Mouse (Mus musculus) heart, embryonic 12.5 days (tissue): ENCODE results near the gene Zc3h12a. TPM values are rescaled to one million over a fixed set of nuclear protein-coding genes. Genes with fewer than 3 reads are reported as not detected.

Experiments used
- ATAC-seq: fragments of 200-750 bp; cut with Nextera tagmentation; 2 replicates; pipeline ENCODE4 v1.8.0; 2017; ENCODE audit warnings: moderate TSS enrichment, moderate library complexity; ENCODE audit not compliant: insufficient number of reproducible peaks, low FRiP score
- H3K27ac ChIP-seq: fragments of 300-500 bp; sonication (generic); 2 replicates; pipeline ENCODE4 v1.5.1; 2016; ENCODE audit warnings: mild to moderate bottlenecking, moderate library complexity; ENCODE audit not compliant: poor library complexity, severe bottlenecking
- H3K27me3 ChIP-seq: fragments of 300-500 bp; sonication (generic); replicated peaks from 2 replicates; pipeline ENCODE4 v1.6.1; 2016; ENCODE audit warnings: mild to moderate bottlenecking, moderate library complexity
- H3K36me3 ChIP-seq: fragments of 300-500 bp; sonication (generic); 2 replicates; pipeline ENCODE4 v1.6.1; 2016; ENCODE audit warnings: mild to moderate bottlenecking, moderate library complexity
- H3K4me1 ChIP-seq: fragments of 300-500 bp; sonication (generic); replicated peaks from 2 replicates; pipeline ENCODE4 v1.6.1; 2016; ENCODE audit warnings: mild to moderate bottlenecking
- H3K4me2 ChIP-seq: fragments of 300-500 bp; sonication (generic); 2 replicates; pipeline ENCODE4 v1.6.1; 2016; ENCODE audit warnings: mild to moderate bottlenecking, moderate library complexity
- H3K4me3 ChIP-seq: fragments of 300-500 bp; sonication (generic); 2 replicates; pipeline ENCODE4 v1.5.1; 2016; ENCODE audit warnings: mild to moderate bottlenecking
- H3K9ac ChIP-seq: fragments of 300-500 bp; sonication (generic); 2 replicates; pipeline ENCODE4 v1.6.1; 2016; ENCODE audit warnings: mild to moderate bottlenecking, moderate library complexity
- H3K9me3 ChIP-seq: fragments of 300-500 bp; sonication (generic); replicated peaks from 2 replicates; pipeline ENCODE4 v1.6.1; 2016; ENCODE audit warnings: mild to moderate bottlenecking, moderate library complexity
- WGBS: fragments of 180-500 bp; shearing (Covaris S2); methylation state at CpG from one replicate; pipeline ENCODE4 v1.1.7; 2016; 5-methylcytosine and 5-hydroxymethylcytosine counted together
- polyA plus RNA-seq: library from polyadenylated mRNA; unstranded; fragments of >200 nt; fragmentation: Nextera tagmentation; extraction: Ambion mirVana; gene quantifications from 2 replicates; pipeline ENCODE4 v1.2.1, GENCODE M21; 2016

Zc3h12a gene
- polyA plus RNA-seq, 1 experiment from 2014 or later = 1.3 TPM

- Histone ChIP-seq H3K27me3 (peaks cover 51% of the 10 kb centered on the region), H3K9ac (no peak overlapping the region), H3K4me2 (no peak overlapping the region), H3K9me3 (peaks cover 3% of the 10 kb centered on the region; the same call in 1 of the 2 replicates), H3K4me3 (no peak overlapping the region), H3K27ac (no peak overlapping the region), H3K4me1 (no peaks in the 10 kb centered on the region), H3K36me3 (no peaks in the 10 kb centered on the region)
- ATAC-seq = no peak
- 46% methylated on average over 7 of the region's 7 CpGs for WGBS
These were observed 17.0 kb upstream of the Zc3h12a start for GRCm38 (mm10) chr4:125144627-125145026.

GRCm38 (mm10) chr4:125144211-125144610 is 16.6 kb upstream of the Zc3h12a start:
- no peak for ATAC-seq

GRCm38 (mm10) chr4:125138321-125138720 is 10.7 kb upstream of the Zc3h12a start:
- Histone ChIP-seq H3K4me1 (no peaks in the 10 kb centered on the region), H3K27ac (no peak overlapping the region), H3K27me3 (peaks cover 8% of the 10 kb centered on the region), H3K9me3 (no peaks in the 10 kb centered on the region), H3K4me3 (no peak overlapping the region), H3K36me3 (no peaks in the 10 kb centered on the region), H3K9ac (no peak overlapping the region), H3K4me2 (no peak overlapping the region)
- WGBS = 69% methylated on average over 7 of the region's 7 CpGs
- ATAC-seq = no peak

More at GRCm38 (mm10) chr4:125144211-125144610, 16.6 kb upstream of the Zc3h12a start:
- Histone ChIP-seq H3K4me1 (no peaks in the 10 kb centered on the region), H3K4me3 (no peak overlapping the region), H3K27ac (no peak overlapping the region), H3K9me3 (peaks cover 3% of the 10 kb centered on the region; the same call in 1 of the 2 replicates), H3K9ac (no peak overlapping the region), H3K4me2 (no peak overlapping the region), H3K27me3 (peaks cover 51% of the 10 kb centered on the region), H3K36me3 (no peaks in the 10 kb centered on the region)
- 60% methylated on average over 5 of the region's 5 CpGs for WGBS

GRCm38 (mm10) chr4:125136303-125136888 is 8.8 kb upstream of the Zc3h12a start:
- WGBS = 65% methylated on average over 12 of the region's 12 CpGs
- Histone ChIP-seq H3K9me3 (no peaks in the 10 kb centered on the region), H3K4me1 (peaks cover 5% of the 10 kb centered on the region; the same call in 1 of the 2 replicates), H3K36me3 (no peaks in the 10 kb centered on the region), H3K4me2 (no peak overlapping the region), H3K27me3 (no peaks in the 10 kb centered on the region), H3K9ac (no peak overlapping the region), H3K27ac (no peak overlapping the region), H3K4me3 (no peak overlapping the region)
- no peak for ATAC-seq

- Histone ChIP-seq H3K4me2 (no peak overlapping the region), H3K27ac (no peak overlapping the region), H3K9me3 (no peaks in the 10 kb centered on the region), H3K4me1 (peaks cover 6% of the 10 kb centered on the region; the same call in 1 of the 2 replicates), H3K9ac (no peak overlapping the region), H3K27me3 (no peaks in the 10 kb centered on the region), H3K36me3 (no peaks in the 10 kb centered on the region), H3K4me3 (no peak overlapping the region)
- no peak for ATAC-seq
- 74% methylated on average over 10 of the region's 10 CpGs for WGBS
These were observed 7.6 kb upstream of the Zc3h12a start for GRCm38 (mm10) chr4:125135076-125135855.

GRCm38 (mm10) chr4:125134631-125135030 is 7.0 kb upstream of the Zc3h12a start:
- 79% methylated on average over 5 of the region's 5 CpGs for WGBS
- H3K9me3 ChIP-seq = no peaks in the 10 kb centered on the region
- no peaks in the 10 kb centered on the region for H3K36me3 ChIP-seq
- H3K4me2 ChIP-seq = no peak overlapping the region
- no peaks in the 10 kb centered on the region for H3K27me3 ChIP-seq
- H3K4me3 ChIP-seq = no peak overlapping the region
- H3K4me1 ChIP-seq = peaks cover 6% of the 10 kb centered on the region; the same call in 1 of the 2 replicates
- H3K27ac ChIP-seq = no peak overlapping the region
- no peak for ATAC-seq
- H3K9ac ChIP-seq = no peak overlapping the region

- Histone ChIP-seq H3K4me3 (no peak overlapping the region), H3K27ac (no peak overlapping the region), H3K4me1 (peaks cover 6% of the 10 kb centered on the region; the same call in 1 of the 2 replicates), H3K9me3 (no peaks in the 10 kb centered on the region), H3K4me2 (no peak overlapping the region), H3K27me3 (no peaks in the 10 kb centered on the region), H3K9ac (no peak overlapping the region), H3K36me3 (no peaks in the 10 kb centered on the region)
- 0 out of 2 replicates have a peak, but pooled peaks have one; percentile 42 for ATAC-seq
- 70% methylated on average over 4 of the region's 4 CpGs for WGBS
These were observed 6.6 kb upstream of the Zc3h12a start for GRCm38 (mm10) chr4:125134192-125134591.

- WGBS = 26% methylated on average over 5 of the region's 5 CpGs
- H3K9me3 ChIP-seq = no peaks in the 10 kb centered on the region
- no peaks in the 10 kb centered on the region for H3K36me3 ChIP-seq
- no peaks in the 10 kb centered on the region for H3K27me3 ChIP-seq
- no peak for ATAC-seq
- peaks cover 12% of the 10 kb centered on the region for H3K4me1 ChIP-seq
- no peak overlapping the region for H3K9ac ChIP-seq
- no peak overlapping the region for H3K4me3 ChIP-seq
- no peak overlapping the region for H3K4me2 ChIP-seq
- no peak overlapping the region for H3K27ac ChIP-seq
These were observed 4.8 kb upstream of the Zc3h12a start for GRCm38 (mm10) chr4:125132394-125132793.

- Histone ChIP-seq H3K4me2 (no peak overlapping the region), H3K36me3 (no peaks in the 10 kb centered on the region), H3K27ac (no peak overlapping the region), H3K4me3 (no peak overlapping the region), H3K27me3 (no peaks in the 10 kb centered on the region), H3K9me3 (no peaks in the 10 kb centered on the region), H3K4me1 (peaks cover 21% of the 10 kb centered on the region), H3K9ac (no peak overlapping the region)
- 45% methylated on average over 4 of the region's 4 CpGs for WGBS
- ATAC-seq = no peak
These were observed 3.9 kb upstream of the Zc3h12a start for GRCm38 (mm10) chr4:125131493-125131892.

- H3K36me3 ChIP-seq = 0 out of 2 replicates have a peak, but pooled peaks cover under 1% of the 10 kb centered on the region
- peak overlapping the region; percentile 93 for H3K4me3 ChIP-seq
- peak overlapping the region; percentile 97 for H3K4me2 ChIP-seq
- ATAC-seq = no peak
- H3K9ac ChIP-seq = no peak overlapping the region
- H3K27me3 ChIP-seq = no peaks in the 10 kb centered on the region
- no peak overlapping the region for H3K27ac ChIP-seq
- H3K9me3 ChIP-seq = no peaks in the 10 kb centered on the region
- 72% methylated on average over 7 of the region's 7 CpGs for whole genome bisulfite sequencing
- H3K4me1 ChIP-seq = peaks cover 58% of the 10 kb centered on the region
These were observed 879 bp downstream of the Zc3h12a start for GRCm38 (mm10) chr4:125126761-125127160.

- Histone ChIP-seq H3K27ac (no peak overlapping the region), H3K36me3 (0 out of 2 replicates have a peak, but pooled peaks cover 3% of the 10 kb centered on the region), H3K4me3 (no peak overlapping the region), H3K9me3 (no peaks in the 10 kb centered on the region), H3K4me2 (peak overlapping the region; percentile 97; the same call in 1 of the 2 replicates), H3K4me1 (peaks cover 53% of the 10 kb centered on the region), H3K9ac (no peak overlapping the region), H3K27me3 (no peaks in the 10 kb centered on the region)
- no peak for ATAC-seq
- 84% methylated on average over 3 of the region's 3 CpGs for WGBS
These were observed 1.5 kb downstream of the Zc3h12a start for GRCm38 (mm10) chr4:125126186-125126585.
